Mouse (Mus musculus) mouse trophoblast stem cell (cell line): ENCODE results near the gene Dvl1.

ENCODE experiments used
- in situ Hi-C, 2 experiments: fragments of 300-500 bp; cut with MseI, MboI; formaldehyde crosslinking; loops; 2 replicates in 1 of 2; 3 replicates in 1 of 2; pipeline ENCODE4 v1.15.1; 2025

The Dvl1 gene

GRCm38 (mm10) chr4:155908281-155908680 is 61.1 kb downstream of the Dvl1 start:
- in situ Hi-C loops, result loop anchor here in 1 of 2 experiments (5.0 kb wide), 1 partner anchor 34 kb away; the partner anchor contains the start of gene Ube2j2

GRCm38 (mm10) chr4:155908751-155909150 is 61.5 kb downstream of the Dvl1 start:
- in situ Hi-C loops, result loop anchor here in 1 of 2 experiments (5.0 kb wide), 1 partner anchor 34 kb away; the partner anchor contains the start of gene Ube2j2
